Comparison of ENCODE assay signal across 15 mouse cellular contexts in genomic region chr15:99438966-99439698, GRCm38 (mm10). TPM values are rescaled to one million over a fixed set of nuclear protein-coding genes. Genes with fewer than 3 reads are reported as not detected.
DNase-seq lines count a peak whose midpoint lies in the region; ATAC-seq and TF ChIP-seq lines count a peak whose summit lies in the region.
"Had no signal": no experiment of that assay in that cellular context is flagged by ENCODE, and none has a peak within 500 bp of the region (broad histone marks: within the 10 kb centered on the region; RNA-seq: fewer than 3 reads in every experiment).

No protein-coding gene starts in this region.

- intact Hi-C loops in heart, postnatal 14 days (cut with DNase I) = no loop called here

- TF ChIP-seq CTCF in embryonic fibroblast, embryonic 13.5 days (IDR thresholded peaks at IDR 0.05; ENCODE audit: borderline replicate concordance, insufficient read depth, low read length) = no peak

- peaks cover 42% of the 10 kb centered on the region for H3K36me3 ChIP-seq in heart, embryonic 10.5 days
- H3K36me3 ChIP-seq in lung, embryonic 16.5 days (ENCODE audit: control insufficient read depth, insufficient read depth, low read length) = no peaks in the 10 kb centered on the region

- H3K9ac ChIP-seq in lung, embryonic 16.5 days (ENCODE audit: low read length) = no peak overlapping the region
- H3K9ac ChIP-seq: hindbrain, embryonic 13.5 days; liver, embryonic 12.5 days; midbrain, embryonic 13.5 days had no signal

- H3K4me1 ChIP-seq in heart, embryonic 10.5 days = peaks cover 59% of the 10 kb centered on the region
- H3K4me1 ChIP-seq in lung, embryonic 16.5 days (replicated peaks; ENCODE audit: control insufficient read depth, insufficient read depth, low read length) = peaks cover 51% of the 10 kb centered on the region
- peaks cover 13% of the 10 kb centered on the region for H3K4me1 ChIP-seq in embryonic fibroblast, embryonic 13.5 days (ENCODE audit: control insufficient read depth, insufficient read depth, low read length)

- WGBS in heart, embryonic 10.5 days = 77% methylated on average over 8 of the region's 8 CpGs
- WGBS in lung, embryonic 16.5 days = 69% methylated on average over 8 of the region's 8 CpGs

- ATAC-seq in lung, embryonic 16.5 days (ENCODE audit: low read depth) = no peak
- ATAC-seq: liver, embryonic 12.5 days had no signal

- no peak overlapping the region for H3K4me2 ChIP-seq in lung, embryonic 16.5 days (ENCODE audit: low read depth, low read length)
- H3K4me2 ChIP-seq: hindbrain, embryonic 13.5 days; liver, embryonic 12.5 days; midbrain, embryonic 13.5 days had no signal

- no peaks in the 10 kb centered on the region for H3K27me3 ChIP-seq in heart, embryonic 10.5 days (ENCODE audit: insufficient read depth, poor library complexity, severe bottlenecking)
- H3K27me3 ChIP-seq in lung, embryonic 16.5 days (ENCODE audit: control insufficient read depth, insufficient read depth, low read depth, low read length) = no peaks in the 10 kb centered on the region
- H3K27me3 ChIP-seq: hindbrain, embryonic 13.5 days; liver, embryonic 12.5 days; midbrain, embryonic 13.5 days had no signal

- peak overlapping the region; percentile 13; the same call in 1 of the 2 replicates for H3K27ac ChIP-seq in heart, embryonic 10.5 days
- H3K27ac ChIP-seq in lung, embryonic 16.5 days (ENCODE audit: low read length) = 0 out of 2 replicates have a peak overlapping the region, but pooled peaks have one; percentile 6
- H3K27ac ChIP-seq in embryonic fibroblast, embryonic 13.5 days (ENCODE audit: insufficient read depth, low read length) = peak overlapping the region; percentile 3
- H3K27ac ChIP-seq: liver, embryonic 12.5 days had no signal

- no peaks in the 10 kb centered on the region for H3K9me3 ChIP-seq in heart, embryonic 10.5 days
- H3K9me3 ChIP-seq in lung, embryonic 16.5 days (ENCODE audit: control insufficient read depth, low read length) = no peaks in the 10 kb centered on the region
- H3K9me3 ChIP-seq: hindbrain, embryonic 13.5 days; liver, embryonic 12.5 days; midbrain, embryonic 13.5 days had no signal

- TF ChIP-seq POLR2A in embryonic fibroblast, embryonic 13.5 days (IDR thresholded peaks at IDR 0.05; ENCODE audit: low read depth, low read length) = no peak

- no peak overlapping the region for H3K4me3 ChIP-seq in heart, embryonic 10.5 days
- no peak overlapping the region for H3K4me3 ChIP-seq in lung, embryonic 16.5 days (ENCODE audit: low read length)
- H3K4me3 ChIP-seq in embryonic fibroblast, embryonic 13.5 days (ENCODE audit: insufficient read depth, low read length) = no peak overlapping the region
- H3K4me3 ChIP-seq: hindbrain, embryonic 13.5 days; liver, embryonic 12.5 days; midbrain, embryonic 13.5 days had no signal

- DNase-seq in heart, embryonic 10.5 days (ENCODE audit: low spot score) = no peak
- DNase-seq in heart, postnatal 14 days = no peak
- DNase-seq in lung, postnatal 25 days (ENCODE audit: low spot score) = no peak
- DNase-seq in yolk sac, embryonic 10.5 days (ENCODE audit: low spot score) = peak; percentile 40
- no peak for DNase-seq in right cerebral cortex, postnatal 14 days
- DNase-seq: cerebellum, adult 18-20 months; kidney, adult 8-10 months; lung, postnatal 36 days; right cerebral cortex, postnatal 4 days; thymus, postnatal 25 days had no signal

RNA-seq across cellular contexts. Expression of gene Nckap5l, which starts 18.4 kb away (rescaled TPM):
- 10.7 and 12.8 TPM in 2 replicates for polyA plus RNA-seq in heart, embryonic 10.5 days (2016; fragmentation: Nextera tagmentation; extraction: Ambion mirVana)
- total RNA-seq in heart, postnatal 14 days (2021) = 10 to 100 TPM; 11.2 to 13.6 TPM
- 7.5 and 9.5 TPM in 2 replicates for polyA plus RNA-seq in lung, embryonic 16.5 days (2015; fragmentation: Nextera tagmentation; extraction: Ambion mirVana)
- polyA plus RNA-seq in embryonic fibroblast, embryonic 13.5 days (2011; ENCODE audit: insufficient read length, low read depth, missing spikeins) = 11.6 and 18.6 TPM in 2 replicates

RNA-seq across cellular contexts. Expression of gene Bcdin3d, which starts 35.4 kb away (rescaled TPM):
- polyA plus RNA-seq in heart, embryonic 10.5 days (2016; fragmentation: Nextera tagmentation; extraction: Ambion mirVana) = 11.8 and 13.7 TPM in 2 replicates
- total RNA-seq in heart, postnatal 14 days (2021) = 1 to 10 TPM; 3.9 to 4.9 TPM
- 13.4 and 13.7 TPM in 2 replicates for polyA plus RNA-seq in lung, embryonic 16.5 days (2015; fragmentation: Nextera tagmentation; extraction: Ambion mirVana)
- 3.5 and 5.8 TPM in 2 replicates for polyA plus RNA-seq in embryonic fibroblast, embryonic 13.5 days (2011; ENCODE audit: insufficient read length, low read depth, missing spikeins)

RNA-seq across cellular contexts. Expression of gene Tmbim6, which starts 46.5 kb away (rescaled TPM):
- polyA plus RNA-seq in heart, embryonic 10.5 days (2016; fragmentation: Nextera tagmentation; extraction: Ambion mirVana) = 295 and 308 TPM in 2 replicates
- 100 to 1,000 TPM; 216 to 219 TPM for total RNA-seq in heart, postnatal 14 days (2021)
- polyA plus RNA-seq in lung, embryonic 16.5 days (2015; fragmentation: Nextera tagmentation; extraction: Ambion mirVana) = 459 and 464 TPM in 2 replicates
- polyA plus RNA-seq in embryonic fibroblast, embryonic 13.5 days (2011; ENCODE audit: insufficient read length, low read depth, missing spikeins) = 419 and 479 TPM in 2 replicates
